Mouse (Mus musculus): ENCODE data around the gene Gm49355. TPM values are rescaled to one million over a fixed set of nuclear protein-coding genes. Genes with fewer than 3 reads are reported as not detected.

Gene Gm49355
- polyA plus RNA-seq, 2 experiments: 0.06 TPM; not detected in 1

DNA sequence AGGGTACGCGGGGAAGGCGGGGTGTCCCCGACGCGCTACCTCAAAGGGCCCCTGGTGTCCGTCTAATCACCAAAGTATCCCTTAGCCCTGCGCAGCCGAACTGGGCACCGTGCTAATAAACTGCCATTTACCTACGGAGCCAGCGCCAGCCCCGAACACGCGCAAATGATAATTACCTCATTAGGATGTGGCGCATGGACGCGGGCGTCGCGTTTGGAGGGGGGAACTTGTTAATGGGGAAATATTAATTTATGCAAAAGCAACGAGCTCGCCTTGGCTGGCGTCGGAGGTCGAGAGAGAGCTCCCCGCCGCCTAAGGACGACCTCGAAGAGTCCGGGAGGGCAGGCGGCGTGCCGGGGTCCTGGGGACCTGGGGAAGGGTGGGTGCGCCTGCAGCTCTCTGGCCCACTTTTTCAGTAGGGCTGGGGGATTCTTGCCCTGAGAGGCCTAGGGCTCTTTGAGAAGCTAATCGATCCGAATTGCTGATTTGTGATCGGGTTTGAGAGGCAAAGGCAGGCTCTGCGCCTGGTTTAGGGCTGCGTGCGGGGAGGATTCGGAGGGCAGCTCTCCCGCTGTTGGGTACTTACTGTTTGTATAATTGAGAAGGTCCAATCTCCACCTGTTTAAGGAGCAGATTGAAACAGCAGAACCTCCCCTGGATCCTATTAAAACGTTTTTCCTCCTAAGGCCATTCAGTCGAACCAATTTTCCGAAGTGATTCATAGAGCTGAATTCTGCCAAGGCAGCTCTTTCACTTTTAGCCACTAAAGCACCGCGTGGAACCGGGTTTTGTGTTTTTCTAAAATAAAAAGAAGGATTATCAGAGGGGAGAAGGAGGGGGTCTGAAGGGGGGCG is 62.5 kb downstream of the Gm49355 start:
- no peaks in the 10 kb centered on the region for H3K36me3 ChIP-seq (replicated peaks; ENCODE audit: control insufficient read depth, insufficient read depth, low read depth)
- no peak for TF ChIP-seq EP300 (IDR thresholded peaks at IDR 0.05; ENCODE audit: low read depth)
- TF ChIP-seq CTCF (IDR thresholded peaks at IDR 0.05; ENCODE audit: low read depth): no peak
- H3K9me3 ChIP-seq (ENCODE audit: control insufficient read depth, low read length): no peaks in the 10 kb centered on the region
- WGBS (ENCODE audit: insufficient replicate concordance): 1% methylated on average over 50 of the region's 50 CpGs
- no peak for DNase-seq (ENCODE audit: low read depth in 3 of 3, low spot score in 3 of 3)
- no peak overlapping the region for H3K9ac ChIP-seq (replicated peaks)
- H3K27ac ChIP-seq: no peak overlapping the region
- H3K4me3 ChIP-seq (ENCODE audit: insufficient read depth in 1 of 2, low read depth in 2 of 2, low read length in 2 of 2): no peak overlapping the region
- ATAC-seq (ENCODE audit: insufficient read depth): no peak
- H3K4me1 ChIP-seq (replicated peaks; ENCODE audit: control insufficient read depth in 2 of 2, insufficient read depth in 2 of 2, low read length in 1 of 2): no peaks in the 10 kb centered on the region
- no peak overlapping the region for H3K4me2 ChIP-seq (ENCODE audit: low read depth)
- H3K27me3 ChIP-seq (ENCODE audit: control insufficient read depth, insufficient read depth, low read length): peaks cover 96% of the 10 kb centered on the region

DNA sequence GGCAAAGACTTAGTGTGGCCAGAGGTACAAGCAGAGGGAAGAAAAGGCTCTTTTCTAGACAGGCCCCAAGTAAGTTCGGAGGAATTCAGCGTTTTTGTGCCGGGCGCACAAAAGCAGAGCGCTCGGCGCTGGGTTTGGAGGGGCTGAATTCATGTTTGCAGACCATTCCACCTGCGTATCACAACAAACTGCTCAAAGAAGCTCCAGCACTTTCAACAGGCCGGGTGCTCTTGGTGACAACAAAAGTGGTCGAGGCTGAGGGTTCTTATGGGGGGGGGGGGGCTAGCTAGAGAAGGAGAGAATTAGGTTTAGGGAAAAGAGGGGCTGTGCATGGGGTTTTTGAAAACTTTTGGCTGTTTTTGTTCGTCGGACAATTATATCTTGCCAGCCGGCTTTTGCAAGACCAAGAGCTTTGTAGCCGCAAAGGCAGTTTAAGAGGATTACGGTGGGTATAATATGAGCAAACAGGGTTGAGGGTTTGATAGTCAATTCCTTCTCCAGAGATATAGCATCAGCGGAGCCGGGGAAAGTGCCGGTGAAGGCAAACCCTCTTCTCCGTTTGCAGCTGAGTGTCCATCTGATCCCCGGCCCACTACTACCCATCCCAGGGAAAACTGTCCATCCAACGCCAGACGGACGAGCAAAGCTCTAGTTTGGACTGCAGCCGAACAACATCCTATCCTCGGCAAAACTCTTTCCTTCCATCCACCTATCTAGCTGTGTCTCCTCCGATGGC is 63.3 kb downstream of the Gm49355 start:
- no peak for ATAC-seq (ENCODE audit: insufficient read depth)
- Histone ChIP-seq H3K4me3 (ENCODE audit: insufficient read depth in 1 of 2, low read depth in 2 of 2, low read length in 2 of 2) (no peak overlapping the region), H3K27me3 (ENCODE audit: control insufficient read depth, insufficient read depth, low read length) (peaks cover 90% of the 10 kb centered on the region), H3K36me3 (replicated peaks; ENCODE audit: control insufficient read depth, insufficient read depth, low read depth) (no peaks in the 10 kb centered on the region), H3K4me2 (ENCODE audit: low read depth) (no peak overlapping the region), H3K4me1 (replicated peaks; ENCODE audit: control insufficient read depth in 2 of 2, insufficient read depth in 2 of 2, low read length in 1 of 2) (no peaks in the 10 kb centered on the region), H3K9ac (replicated peaks) (no peak overlapping the region), H3K9me3 (ENCODE audit: control insufficient read depth, low read length) (no peaks in the 10 kb centered on the region), H3K27ac (no peak overlapping the region)
- no peak for TF ChIP-seq CTCF (IDR thresholded peaks at IDR 0.05; ENCODE audit: low read depth)
- no peak for TF ChIP-seq EP300 (IDR thresholded peaks at IDR 0.05; ENCODE audit: low read depth)
- no peak for DNase-seq (ENCODE audit: low read depth in 3 of 3, low spot score in 3 of 3)
- WGBS (ENCODE audit: insufficient replicate concordance): 2% methylated on average over 26 of the region's 26 CpGs

DNA sequence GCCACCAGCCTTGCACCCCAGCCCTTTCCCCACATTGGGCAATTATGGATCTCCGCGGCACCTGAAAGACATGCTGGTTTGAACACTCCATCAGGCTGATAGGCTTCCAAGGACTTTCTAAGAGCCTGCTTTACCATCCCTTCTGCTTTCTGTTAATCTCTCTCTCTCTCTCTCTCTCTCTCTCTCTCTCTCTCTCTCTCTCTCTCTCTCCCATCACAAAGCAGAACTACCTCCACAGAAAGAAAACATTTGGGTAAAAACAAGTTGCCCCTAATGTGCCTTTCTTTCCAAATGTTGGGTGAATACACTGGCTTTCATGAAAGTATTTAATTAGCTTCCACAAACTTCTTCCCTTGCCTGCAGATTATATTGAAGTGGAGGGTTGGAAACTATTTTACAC is 64.3 kb downstream of the Gm49355 start, which contains the start of gene Fezf2:
TSS of gene Fezf2 (minus strand) at position 101 of the 400 bp plus-strand sequence.
- DNase-seq (ENCODE audit: low read depth in 3 of 3, low spot score in 3 of 3) (no peak), ATAC-seq (ENCODE audit: insufficient read depth) (no peak)
- Histone ChIP-seq H3K4me3 (ENCODE audit: insufficient read depth in 1 of 2, low read depth in 2 of 2, low read length in 2 of 2) (no peak within 1 kb of the TSS), H3K9me3 (ENCODE audit: control insufficient read depth, low read length) (no peaks in the 10 kb centered on the region), H3K9ac (replicated peaks) (no peak within 1 kb of the TSS), H3K4me2 (ENCODE audit: low read depth) (no peak within 1 kb of the TSS), H3K4me1 (replicated peaks; ENCODE audit: control insufficient read depth in 2 of 2, insufficient read depth in 2 of 2, low read length in 1 of 2) (no peaks in the 10 kb centered on the region), H3K36me3 (replicated peaks; ENCODE audit: control insufficient read depth, insufficient read depth, low read depth) (no peaks in the 10 kb centered on the region), H3K27me3 (ENCODE audit: control insufficient read depth, insufficient read depth, low read length) (peaks cover 81% of the 10 kb centered on the region), H3K27ac (no peak within 1 kb of the TSS)
- 0% methylated on average over 2 of the region's 2 CpGs for WGBS (ENCODE audit: insufficient replicate concordance)
- TF ChIP-seq CTCF (IDR thresholded peaks at IDR 0.05; ENCODE audit: low read depth) (no peak), EP300 (IDR thresholded peaks at IDR 0.05; ENCODE audit: low read depth) (no peak)

DNA sequence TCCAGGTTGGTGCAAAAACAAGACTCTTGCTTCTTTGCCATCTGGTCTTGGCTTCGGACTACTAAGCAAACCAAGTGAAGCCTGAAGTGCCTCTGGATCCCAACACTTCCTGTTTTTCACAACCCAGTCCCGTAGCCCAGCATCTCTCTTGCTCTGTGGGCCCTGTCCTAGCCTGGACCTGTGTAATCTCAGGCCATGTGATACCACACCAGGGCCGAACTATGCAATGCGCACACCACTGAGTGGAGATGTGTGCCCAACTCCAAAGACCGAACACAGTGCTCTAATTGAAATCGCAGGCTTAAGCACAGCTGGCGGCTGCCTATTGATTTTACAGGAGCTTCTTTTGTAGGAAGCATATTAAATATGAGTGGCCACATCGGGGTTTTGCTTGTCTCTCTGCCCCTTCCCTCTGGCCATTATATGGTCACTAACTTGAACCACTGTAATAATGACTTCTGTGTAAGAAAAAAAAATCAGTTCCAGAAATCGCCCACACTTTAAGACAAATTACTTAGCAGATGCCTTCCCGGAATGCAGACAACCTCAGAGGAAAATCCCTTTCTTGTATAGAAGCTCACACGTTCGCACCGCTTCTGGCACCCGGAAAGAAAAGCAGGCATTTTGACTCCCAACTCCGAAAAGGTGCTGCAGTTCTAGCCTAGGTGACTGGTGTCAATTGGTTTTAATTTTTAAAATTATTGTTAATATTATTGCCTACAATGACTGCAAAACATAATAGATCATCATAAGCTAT is 65.7 kb downstream of the Gm49355 start:
- H3K4me3 ChIP-seq (ENCODE audit: insufficient read depth in 1 of 2, low read depth in 2 of 2, low read length in 2 of 2): no peak overlapping the region
- H3K9me3 ChIP-seq (ENCODE audit: control insufficient read depth, low read length): no peaks in the 10 kb centered on the region
- TF ChIP-seq EP300 (IDR thresholded peaks at IDR 0.05; ENCODE audit: low read depth) (no peak), CTCF (IDR thresholded peaks at IDR 0.05; ENCODE audit: low read depth) (no peak)
- no peak overlapping the region for H3K4me2 ChIP-seq (ENCODE audit: low read depth)
- H3K27me3 ChIP-seq (ENCODE audit: control insufficient read depth, insufficient read depth, low read length): peaks cover 67% of the 10 kb centered on the region
- ATAC-seq (ENCODE audit: insufficient read depth) (no peak), DNase-seq (ENCODE audit: low read depth in 3 of 3, low spot score in 3 of 3) (no peak)
- H3K36me3 ChIP-seq (replicated peaks; ENCODE audit: control insufficient read depth, insufficient read depth, low read depth): no peaks in the 10 kb centered on the region
- H3K9ac ChIP-seq (replicated peaks): no peak overlapping the region
- WGBS (ENCODE audit: insufficient replicate concordance): 5% methylated on average over 15 of the region's 15 CpGs
- no peaks in the 10 kb centered on the region for H3K4me1 ChIP-seq (replicated peaks; ENCODE audit: control insufficient read depth in 2 of 2, insufficient read depth in 2 of 2, low read length in 1 of 2)
- no peak overlapping the region for H3K27ac ChIP-seq
